Mouse (Mus musculus) liver, adult 2 months (tissue): ENCODE data around the gene Numbl.

ENCODE experiments used
- CTCF ChIP-seq: fragments of 200-500 bp; IDR thresholded peaks from 2 replicates; pipeline ENCODE4 v1.5.1; 2011; ENCODE audit warnings: low read depth, low read length, control low read depth
- POLR2A ChIP-seq: fragments of 200-500 bp; IDR thresholded peaks from 2 replicates; pipeline ENCODE4 v1.6.1; 2011; ENCODE audit warnings: low read length, control low read depth; ENCODE audit not compliant: insufficient read depth; ENCODE audit errors: extremely low read depth

GRCm38 (mm10) chr7:27221939-27222338 lies 36.3 kb upstream of the Numbl start:
- TF ChIP-seq CTCF = no peak
- TF ChIP-seq POLR2A = no peak
